Mouse (Mus musculus): Measurements from ENCODE around the gene Cdc5l.
"Not testable (repeated sequence)": the region's sequence is repeated elsewhere in the genome, so short reads cannot be mapped to it uniquely, and the experiment has no call there.

The Cdc5l gene

DNA sequence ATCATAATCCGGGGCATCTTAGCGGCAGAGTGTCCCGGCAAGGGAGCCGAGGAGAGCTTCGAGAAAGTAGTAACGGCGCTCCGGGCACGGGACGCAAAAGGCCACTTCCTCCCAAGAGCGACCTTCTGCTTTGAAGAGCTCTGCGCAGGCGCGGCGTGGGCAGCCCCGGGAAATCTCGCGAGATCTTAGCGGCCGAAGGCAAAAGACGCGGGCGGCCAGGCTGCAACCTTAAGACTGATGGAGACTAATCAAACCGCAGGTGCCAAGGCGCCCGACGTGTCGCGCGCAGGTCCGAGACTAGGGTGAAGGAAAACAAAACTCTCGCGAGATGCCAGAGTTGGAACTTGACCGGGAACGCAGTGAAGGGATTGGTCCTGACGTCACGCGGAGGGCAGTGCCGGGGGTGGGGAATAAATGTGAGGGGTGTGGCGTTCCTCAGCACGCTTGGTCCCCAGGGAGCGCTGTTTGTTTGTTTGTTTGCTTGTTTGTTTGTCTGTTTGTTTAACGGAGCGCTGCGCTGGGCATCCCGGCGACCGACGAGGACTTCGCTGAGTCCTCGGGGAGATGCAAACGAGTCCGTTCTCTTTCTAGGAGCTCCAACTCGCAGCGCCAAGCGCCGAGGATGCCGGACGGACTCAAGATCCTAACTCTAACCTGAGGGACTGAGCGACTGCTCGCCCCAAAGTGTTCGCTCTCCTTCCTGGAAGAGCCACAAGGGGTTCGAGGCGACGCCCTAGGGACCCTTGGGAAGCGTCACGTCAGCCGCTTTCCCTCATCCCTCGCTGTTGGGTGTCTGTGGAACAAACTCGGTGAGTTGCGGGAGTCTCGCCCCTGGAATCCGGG lies at the start of gene Cdc5l:
Gene Cdc5l, minus strand, starts transcription at position 319 of the 843 bp plus-strand sequence.
- peak; percentile 96 for DNase-seq (ENCODE audit: low spot score in 2 of 2)

DNA sequence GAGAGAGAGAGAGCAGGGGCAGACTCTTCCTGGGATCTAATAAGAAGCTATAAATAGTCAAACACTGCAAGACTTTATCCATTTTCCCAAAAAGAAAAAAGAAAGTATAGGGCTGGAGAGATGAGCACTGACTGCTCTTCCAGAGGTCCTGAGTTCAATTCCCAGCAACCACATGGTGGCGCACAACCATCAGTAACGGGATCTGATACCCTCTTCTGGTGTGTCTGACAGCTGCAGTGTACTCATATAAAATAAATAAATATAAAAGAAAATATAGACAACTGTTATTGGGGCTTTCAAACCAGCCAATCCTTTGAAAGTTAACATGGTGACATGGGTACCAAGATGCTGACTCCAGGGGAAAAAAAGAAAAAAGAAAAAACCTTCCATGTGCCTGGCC lies 46.9 kb upstream of the Cdc5l start:
- DNase-seq (ENCODE audit: low spot score in 2 of 2) = no peak

DNA sequence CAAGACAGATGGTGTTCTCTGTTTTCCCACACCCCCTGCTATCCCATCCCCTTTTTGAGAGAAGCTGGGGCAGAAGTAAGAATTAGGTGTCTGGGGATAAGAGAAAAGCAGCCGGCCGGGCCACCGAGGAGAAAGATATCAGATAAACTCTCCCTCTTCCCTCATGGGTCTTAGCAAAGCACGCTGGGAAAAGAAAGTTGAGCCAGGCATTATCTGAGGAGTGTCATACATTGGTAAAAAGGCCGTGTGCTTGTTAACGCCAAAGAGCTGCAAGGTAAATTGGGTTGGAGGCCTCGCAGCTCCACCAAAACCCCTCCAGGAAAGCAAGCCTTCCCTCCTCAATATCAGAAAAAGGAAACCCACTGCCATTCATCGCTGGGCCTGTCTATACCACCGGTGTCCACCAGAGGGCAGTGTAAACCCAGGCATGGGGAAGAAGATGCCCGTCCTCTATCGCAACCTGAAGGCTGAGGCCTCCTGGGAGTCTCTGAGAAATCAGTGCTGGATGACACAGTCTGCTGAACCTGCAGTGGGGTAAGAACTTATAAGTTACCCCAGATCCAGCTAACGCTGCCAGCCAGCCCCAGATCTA lies 44.8 kb upstream of the Cdc5l start:
- peak; percentile 84 to 95 for DNase-seq (ENCODE audit: low spot score in 2 of 2)

DNA sequence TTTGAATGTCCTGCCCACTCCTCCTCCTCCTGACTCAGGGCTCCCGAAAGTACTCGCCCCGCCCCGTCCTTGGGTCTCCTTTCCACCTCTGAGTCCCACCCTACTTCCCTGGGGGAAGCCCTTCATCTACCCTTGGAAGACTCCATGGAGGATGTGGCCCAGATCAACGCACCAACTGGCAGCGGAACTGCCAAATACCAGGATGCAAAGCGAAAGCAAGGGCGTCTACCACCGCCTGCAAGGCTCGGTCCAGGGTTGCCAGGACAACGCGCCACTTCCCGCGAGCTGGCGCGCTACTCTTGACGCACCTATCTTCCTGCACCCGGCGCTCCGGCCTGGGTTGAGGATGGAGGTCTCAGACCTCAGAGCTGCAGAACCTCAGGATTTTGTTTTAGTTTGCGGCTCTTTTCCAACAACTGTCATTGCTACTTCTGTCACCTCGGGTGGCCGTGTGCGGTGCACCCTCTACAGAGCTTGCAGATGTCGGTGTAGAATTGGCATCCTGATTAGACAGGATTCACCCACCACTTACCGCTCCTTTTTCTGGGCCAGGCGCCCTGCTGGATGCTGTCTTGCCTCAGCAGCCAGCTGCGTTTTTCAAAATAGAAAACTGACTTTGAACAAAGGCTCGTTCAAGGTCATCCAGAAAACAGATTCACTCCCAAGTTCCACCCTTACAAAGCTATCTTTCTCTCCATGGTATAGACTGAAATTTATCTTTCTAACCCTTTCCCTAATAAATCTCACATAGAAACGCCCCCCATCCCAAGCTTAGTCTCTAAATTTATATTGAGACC lies 41.3 kb upstream of the Cdc5l start, which contains the start of gene Spats1:
Gene Spats1, minus strand, starts transcription at position 747 of the 797 bp plus-strand sequence.
- peak; percentile 87 to 90 for DNase-seq (ENCODE audit: low spot score in 2 of 2)

DNA sequence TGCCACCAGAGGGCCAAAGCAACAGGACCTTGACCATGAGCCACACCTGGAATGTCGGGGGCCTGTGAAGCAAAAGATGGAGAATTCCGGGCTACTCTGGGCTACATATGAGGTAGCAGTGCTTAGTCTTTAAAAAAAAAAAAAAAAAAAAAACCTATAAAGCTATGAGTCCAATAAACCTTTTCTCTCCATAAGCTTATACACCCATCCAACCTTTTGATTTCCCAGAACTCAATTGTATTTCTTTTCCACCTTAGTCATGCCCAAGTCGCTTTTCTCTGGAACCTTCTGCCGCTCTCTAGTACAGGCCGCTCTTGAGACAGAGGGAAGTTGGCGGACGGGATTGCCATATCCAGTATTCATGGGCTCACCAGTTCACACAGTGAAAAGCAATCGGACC lies 40.6 kb upstream of the Cdc5l start:
- DNase-seq (ENCODE audit: low spot score in 2 of 2) = no peak

DNA sequence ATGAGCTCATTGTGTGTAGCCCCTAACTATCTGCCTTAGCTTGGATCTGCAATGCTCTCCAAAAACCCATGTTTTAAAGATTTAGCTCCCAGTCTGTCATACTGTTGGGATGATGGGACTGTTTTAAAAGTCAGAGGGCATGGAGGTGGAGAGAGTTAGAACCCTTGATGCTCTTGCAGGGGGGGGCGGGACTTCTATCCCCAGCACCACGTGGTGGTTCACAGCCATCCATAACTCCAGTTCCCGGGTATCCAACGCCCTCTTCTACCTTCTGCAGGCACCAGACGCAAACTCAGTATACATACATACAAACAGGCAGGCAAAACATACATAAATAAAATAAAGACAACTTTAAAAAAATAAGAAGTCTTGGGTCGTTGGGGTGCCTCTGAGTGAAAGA lies 40.1 kb upstream of the Cdc5l start:
- DNase-seq (ENCODE audit: low spot score in 2 of 2) = no peak

DNA sequence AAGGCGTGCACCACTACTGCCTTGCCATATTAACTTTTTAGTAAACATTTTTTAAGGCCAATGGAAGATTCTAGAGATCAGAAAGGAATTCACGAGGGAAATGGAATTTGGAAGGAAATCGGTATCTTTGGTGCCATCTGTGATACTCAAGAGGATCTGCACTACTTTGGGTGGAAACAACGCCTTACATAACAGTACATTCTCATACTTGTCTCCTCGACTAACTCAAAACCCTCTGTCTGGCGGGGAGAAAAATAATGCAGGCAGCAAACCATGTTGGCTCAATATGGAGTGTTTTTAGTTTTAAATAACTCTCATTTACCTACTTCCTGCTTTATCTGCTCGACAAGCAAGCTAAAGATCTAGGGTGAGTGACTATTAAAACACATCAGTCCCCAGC lies 37.2 kb upstream of the Cdc5l start:
- no peak for DNase-seq (ENCODE audit: low spot score in 2 of 2)

DNA sequence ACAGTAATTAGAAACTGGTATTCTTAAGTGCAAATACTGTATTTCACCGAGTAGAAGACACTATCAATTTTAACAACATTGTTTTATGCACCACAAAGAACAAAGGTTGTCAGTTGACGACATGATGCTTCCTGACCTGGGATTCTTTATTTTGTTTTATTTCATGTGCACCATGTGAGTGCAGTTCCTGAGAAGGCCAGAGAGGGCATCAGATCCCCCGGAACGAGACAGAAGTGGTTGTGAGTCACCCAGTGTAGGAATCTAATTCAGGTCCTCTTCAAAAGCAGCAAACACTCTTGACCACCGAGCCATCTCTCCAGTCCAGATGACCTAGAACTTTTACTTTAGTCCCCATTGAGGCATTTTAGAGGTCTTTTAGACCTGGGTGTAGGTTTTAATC lies 34.8 kb upstream of the Cdc5l start:
- DNase-seq (ENCODE audit: low spot score in 2 of 2) = no peak

DNA sequence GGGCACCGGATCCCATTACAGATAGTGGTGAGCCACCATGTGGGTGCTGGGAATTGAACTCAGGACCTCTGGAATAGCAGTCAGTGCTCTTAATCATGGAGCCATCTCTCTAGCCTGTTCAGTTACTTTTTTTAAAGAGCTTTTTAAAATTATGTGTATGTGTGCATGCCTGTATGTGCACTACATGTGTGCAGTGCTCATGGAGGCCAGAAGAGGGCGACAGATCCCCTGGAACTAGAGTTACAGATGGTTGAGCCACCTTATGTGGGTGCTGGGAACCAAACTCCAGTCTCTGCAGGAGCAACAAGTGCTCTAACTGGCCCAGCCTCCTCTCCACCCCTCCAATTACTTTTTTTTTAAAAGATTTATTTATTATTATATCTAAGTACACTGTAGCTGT lies 33.2 kb upstream of the Cdc5l start:
- no peak for DNase-seq (ENCODE audit: low spot score in 2 of 2)

DNA sequence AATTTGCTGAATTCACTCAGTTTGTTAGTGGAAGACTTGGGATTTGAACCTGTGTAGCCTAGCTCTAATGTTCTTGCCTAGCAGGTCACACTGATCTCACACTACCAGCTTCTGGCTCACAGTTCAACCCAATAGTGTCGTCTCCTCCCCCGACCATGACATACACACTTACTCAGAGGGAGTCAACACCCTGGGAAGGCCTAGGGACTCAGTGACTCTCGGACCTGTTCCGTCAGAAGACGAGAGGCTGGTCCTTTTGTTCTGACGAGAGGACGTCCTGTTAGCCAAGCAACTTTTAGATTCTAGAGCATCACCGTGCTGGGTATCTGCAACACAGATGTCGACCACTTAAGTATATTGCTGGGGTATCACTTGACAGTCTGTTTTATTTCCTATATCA lies 30.7 kb upstream of the Cdc5l start:
- DNase-seq (ENCODE audit: low spot score in 2 of 2) = no peak

DNA sequence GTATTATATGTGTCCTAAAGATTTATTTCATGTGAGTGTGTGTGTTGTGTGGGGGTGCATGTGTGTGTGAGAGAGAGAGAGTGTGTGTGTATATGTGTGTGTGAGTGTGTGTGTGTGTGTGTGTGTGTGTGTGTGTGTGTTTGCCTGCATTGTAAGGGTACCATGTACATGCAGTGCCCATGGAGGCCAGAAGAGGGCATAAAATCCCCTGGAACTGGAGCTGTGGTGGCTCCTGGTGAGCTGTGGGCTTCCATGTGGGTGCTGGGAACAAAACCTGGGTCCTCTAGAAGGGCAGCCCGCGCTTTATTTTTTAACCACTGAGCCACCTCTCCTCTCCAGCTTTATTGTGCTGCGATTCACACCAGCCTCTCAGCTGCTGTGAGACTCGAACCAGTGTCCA lies 29.0 kb upstream of the Cdc5l start:
- no peak for DNase-seq (ENCODE audit: low spot score in 2 of 2)

DNA sequence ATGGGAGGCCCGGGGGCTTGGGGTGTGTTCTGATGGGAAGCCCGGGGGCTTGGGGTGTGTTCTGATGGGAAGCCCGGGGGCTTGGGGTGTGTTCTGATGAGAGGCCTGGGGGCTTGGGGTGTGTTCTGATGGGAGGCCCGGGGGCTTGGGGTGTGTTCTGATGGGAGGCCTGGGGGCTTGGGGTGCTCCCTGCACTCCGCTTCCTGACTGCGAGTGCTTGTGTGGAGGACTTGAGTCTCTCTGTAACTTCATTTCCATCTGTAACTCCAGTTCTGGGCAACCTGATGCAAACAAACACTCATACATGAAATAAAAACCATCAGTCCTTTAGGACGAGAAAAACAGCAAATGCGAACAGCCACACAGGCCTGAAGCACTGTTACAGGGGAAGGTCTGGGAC lies 25.5 kb upstream of the Cdc5l start:
- no peak for DNase-seq (ENCODE audit: low spot score in 2 of 2)

DNA sequence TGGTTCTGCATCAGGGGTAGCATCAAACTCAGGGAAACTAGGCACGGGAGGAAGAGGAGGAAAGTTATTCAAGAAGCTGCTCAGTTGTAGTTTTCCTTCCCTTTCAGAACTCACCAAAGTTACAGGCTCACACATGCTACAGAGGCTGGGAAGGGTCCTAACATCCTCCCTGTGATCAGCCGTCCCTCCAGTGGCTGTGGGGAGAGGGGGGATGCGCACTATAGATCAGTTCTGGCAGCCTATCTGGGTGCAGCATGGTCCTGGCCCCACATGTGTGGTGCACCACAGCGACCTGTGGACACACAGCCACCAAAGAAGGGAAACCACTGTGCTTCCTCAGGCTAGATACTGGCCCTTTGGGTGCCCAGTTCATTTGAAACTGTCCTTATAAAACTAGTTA lies 25.0 kb upstream of the Cdc5l start:
- DNase-seq (ENCODE audit: low spot score in 2 of 2) = no peak

DNA sequence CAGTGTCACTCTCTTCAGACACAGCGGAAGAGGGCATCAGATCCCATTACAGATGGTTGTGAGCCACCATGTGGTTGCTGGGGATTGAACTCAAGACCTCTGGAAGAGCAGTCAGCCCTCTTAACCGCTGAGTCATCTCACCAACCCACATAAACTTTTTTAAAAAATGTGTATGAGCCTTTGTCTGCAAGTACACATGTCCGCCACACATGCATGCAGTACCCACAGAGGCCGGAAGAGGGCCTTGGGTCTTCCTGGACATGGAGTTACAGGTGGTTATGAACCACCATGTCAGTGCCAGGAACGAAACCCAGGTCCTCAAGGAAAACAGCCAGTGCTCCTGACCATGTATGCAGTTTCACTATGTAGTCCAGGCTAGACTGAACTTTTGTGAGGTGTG lies 23.9 kb upstream of the Cdc5l start:
- no peak for DNase-seq (ENCODE audit: low spot score in 2 of 2)

DNA sequence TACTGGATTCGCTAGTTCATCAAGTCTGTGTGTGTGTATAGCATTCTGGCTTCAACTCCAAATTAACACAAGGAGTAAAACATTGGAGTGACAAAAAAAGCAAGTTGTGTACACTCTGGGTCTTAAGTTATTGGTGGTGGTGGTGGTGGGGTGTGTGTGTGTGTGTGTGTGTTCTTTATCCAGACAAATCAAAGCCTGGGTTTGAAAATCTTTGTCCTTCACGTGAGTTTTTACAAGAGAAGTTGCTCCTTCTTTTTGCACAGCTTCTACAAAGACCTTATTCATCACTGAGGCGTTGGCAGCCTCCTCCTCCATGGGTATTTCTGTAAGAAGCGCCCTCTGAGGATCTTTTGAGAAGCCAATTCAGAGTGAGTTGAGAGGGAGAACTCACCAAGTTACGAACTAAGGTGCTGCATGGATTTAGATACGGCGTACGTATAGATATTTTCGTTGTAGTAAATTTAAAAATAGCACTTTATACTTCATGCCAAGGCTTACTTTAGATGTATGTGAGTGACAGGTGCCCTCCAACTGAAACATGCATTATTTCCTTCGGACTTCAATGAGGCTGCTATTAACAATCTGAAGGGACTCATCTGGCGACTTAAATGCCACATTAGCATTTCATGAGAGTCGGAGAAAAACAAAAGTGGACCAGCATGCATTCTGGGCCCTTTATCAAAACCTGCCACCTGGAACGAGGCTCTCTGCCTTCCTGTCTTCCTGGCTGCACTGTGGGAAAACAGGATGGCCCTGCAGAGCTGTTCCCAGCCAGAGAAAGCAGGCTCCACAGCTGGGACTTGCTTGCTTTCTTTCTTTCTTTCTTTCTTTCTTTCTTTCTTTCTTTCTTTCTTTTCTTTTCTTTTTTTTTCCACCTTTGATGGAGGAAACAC lies 23.0 kb upstream of the Cdc5l start:
- DNase-seq (ENCODE audit: low spot score in 2 of 2) = peak in 1 of 2 experiments; percentile 34

DNA sequence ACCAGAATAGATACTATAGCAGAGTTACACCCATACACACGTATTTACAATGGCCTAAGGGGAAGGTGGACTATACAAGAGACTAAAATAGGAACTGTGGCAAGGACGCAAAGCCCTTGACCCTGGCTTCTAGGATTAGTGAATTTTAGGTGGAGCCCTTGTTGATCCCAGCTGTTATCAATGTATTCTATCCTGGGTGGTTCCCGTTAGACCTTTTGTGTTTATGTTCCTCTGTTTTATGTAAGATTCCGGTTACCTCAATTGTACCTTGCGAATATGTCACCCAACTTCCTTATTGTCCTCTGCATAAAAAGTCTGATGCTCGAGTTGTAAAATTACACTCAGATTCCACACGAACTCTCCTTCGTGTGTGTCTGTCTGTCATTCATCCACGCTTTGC lies 22.2 kb upstream of the Cdc5l start:
- DNase-seq (ENCODE audit: low spot score in 2 of 2) = not testable (repeated sequence)

DNA sequence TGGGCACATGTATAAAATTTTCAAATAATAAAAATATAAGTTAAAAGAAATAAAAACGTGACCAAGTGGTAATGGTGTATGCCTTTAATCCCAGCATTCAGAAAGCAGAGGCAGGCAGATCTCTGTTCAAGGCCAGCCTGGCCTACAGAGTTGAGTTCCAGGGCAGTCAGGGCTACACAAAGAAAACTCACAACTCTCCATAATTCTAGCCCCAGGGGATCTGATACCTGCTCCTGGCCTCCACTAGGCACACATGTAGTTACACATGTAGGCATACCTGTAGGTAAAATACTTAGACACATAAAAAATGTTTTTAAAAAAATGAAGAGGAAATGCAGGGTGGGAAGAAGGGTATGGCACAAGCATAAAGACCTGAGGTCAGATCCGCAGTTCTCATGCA lies 21.3 kb upstream of the Cdc5l start:
- no peak for DNase-seq (ENCODE audit: low spot score in 2 of 2)

DNA sequence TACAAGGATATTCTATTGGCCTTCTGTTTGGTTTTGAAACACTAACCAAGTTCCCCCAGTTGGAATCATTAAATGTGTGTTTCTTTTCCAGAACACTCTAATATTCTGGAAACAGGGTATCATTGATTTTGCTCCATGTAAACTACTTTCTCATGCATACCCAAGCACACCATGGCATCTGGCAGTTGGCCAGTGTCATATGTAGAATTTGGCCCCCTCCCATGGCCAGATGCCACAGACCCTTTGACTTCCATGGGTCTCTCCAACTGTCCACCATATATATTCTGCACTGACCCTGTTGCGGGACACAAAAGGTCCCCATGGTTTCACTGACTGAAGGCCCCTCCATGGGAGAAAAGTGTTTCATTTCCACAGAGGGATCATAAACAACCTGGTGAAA lies 18.7 kb upstream of the Cdc5l start:
- DNase-seq (ENCODE audit: low spot score in 2 of 2) = no peak

DNA sequence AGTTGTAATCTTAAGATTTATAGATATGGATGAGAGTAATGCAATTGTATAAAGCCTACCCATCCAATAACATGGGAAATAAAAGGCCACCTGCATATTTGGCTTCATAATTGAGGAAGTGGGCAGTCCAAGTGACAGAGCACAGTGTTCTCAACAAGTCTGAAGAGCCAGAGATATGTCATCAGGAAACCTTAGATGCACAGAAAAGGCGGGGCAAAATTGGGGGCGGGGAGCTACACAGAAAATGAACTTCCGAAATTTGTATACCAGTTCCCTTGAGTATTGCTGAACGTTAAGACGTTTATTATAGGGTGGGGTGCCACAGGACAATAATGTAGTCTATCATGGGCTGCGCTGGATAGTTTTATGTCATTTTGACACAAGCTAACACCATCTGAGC lies 16.6 kb upstream of the Cdc5l start:
- DNase-seq (ENCODE audit: low spot score in 2 of 2) = no peak

DNA sequence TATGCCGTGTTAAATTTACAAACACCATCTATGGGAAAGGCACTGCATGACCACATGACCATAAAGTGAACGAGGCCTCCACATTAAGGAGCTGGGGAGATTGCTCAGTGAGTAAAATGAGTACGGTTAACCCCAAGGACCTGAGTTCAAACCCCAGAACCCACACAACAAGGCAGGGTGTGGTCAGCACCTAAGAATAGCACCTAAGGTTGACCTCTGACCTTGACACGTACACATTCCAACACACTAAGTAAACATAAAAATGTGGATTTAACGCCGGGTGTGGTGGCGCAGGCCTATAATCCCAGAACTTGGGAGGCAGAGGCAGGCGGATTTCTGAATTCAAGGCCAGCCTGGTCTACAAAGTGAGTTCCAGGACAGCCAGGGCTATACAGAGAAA lies 16.0 kb upstream of the Cdc5l start:
- no peak for DNase-seq (ENCODE audit: low spot score in 2 of 2)

DNA sequence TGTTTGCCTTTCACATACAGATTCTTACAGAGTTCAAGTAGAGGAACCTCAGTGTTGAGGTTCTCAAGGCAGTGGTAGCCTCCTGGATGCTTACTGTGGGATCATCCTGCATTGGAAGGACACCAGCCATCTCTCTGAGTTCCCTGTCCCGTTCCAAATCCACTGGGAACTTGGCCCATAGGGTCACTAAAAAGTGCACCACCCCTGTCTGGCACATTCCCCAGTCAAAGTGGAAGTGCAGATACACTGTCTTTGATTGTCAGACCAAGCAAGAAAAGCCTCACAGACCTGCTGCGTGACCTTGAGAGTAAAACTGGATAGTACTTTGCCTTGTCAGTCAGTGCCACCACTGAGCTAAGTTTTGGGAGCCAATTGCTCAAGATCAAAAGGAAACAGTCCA lies 13.5 kb upstream of the Cdc5l start:
- DNase-seq (ENCODE audit: low spot score in 2 of 2) = no peak

DNA sequence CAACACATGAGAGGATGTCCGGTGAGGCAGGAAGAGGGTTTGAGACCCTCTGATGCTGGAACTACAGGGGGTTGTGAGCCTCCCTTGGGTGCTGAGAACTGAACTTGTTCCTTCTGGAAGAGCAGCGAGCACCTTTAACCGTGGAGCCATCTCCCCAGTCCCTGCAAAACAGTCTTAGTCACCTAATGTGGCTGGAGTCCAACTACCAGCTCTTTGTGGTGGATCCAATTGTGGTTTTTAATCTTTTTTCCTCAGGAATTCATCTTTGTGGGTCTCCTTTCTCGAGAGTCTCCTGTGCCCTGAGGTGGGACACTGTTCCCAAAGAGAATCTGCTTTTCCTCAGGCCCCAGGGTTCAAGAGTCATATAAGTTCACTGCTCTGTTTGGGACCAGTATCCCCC lies 12.4 kb upstream of the Cdc5l start:
- no peak for DNase-seq (ENCODE audit: low spot score in 2 of 2)

Data from right cerebral cortex, adult 2 months (tissue).